ENCODE assay signal across 8 mouse cellular contexts in the genomic region with DNA sequence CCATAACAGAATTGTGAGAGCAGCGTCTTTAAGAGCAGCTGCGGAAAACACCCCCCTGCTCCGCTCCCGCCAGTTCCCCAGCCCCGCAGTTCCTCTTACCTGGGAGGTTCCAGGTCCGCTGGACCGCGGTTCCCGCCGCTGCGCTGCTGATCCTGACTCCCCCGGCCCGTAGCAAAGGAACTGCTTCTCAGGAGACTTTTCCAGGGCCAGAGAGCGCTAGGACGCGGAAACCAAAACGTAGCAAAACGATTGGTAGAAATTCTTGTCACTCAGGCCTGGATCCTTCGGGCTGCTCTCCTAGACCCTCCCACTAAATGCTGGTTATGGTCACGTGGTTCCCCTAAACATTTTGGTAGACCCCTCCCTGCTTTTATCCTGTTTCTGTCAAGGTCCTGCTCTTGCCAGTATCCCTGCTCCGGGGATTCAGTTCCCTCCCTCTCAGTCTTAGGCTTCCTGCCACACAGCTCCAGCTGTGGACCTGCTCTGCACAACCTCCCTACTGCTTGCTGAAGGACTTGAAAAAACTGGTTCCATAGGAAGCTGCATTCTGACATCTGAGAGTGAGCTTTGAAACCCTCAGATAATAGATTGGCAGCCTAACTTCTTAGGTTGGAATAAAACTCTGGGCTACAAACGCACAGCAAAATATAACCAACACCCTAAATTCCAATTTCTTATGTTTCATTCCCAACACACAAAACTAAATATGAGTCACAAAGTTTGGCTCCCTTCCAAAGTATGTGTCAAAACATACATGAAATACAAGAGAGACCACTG. TPM values are rescaled to one million over a fixed set of nuclear protein-coding genes. Genes with fewer than 3 reads are reported as not detected.
DNase-seq lines count a peak whose midpoint lies in the region; ATAC-seq lines count a peak whose summit lies in the region.

Gene Zfp820 (minus strand): TSS at position 228 of the 777 bp plus-strand sequence.

- peak within 1 kb of the TSS; percentile 75 for H3K9ac ChIP-seq in hindbrain, embryonic 11.5 days (ENCODE audit: low read depth, low read length)

- H3K4me1 ChIP-seq in hindbrain, embryonic 11.5 days (replicated peaks; ENCODE audit: control insufficient read depth, insufficient read depth, low read length): no peaks in the 10 kb centered on the region

- H3K4me2 ChIP-seq in hindbrain, embryonic 11.5 days (replicated peaks; ENCODE audit: low read depth, low read length): peak within 1 kb of the TSS; percentile 65

- 4% methylated on average over 22 of the region's 22 CpGs for WGBS in hindbrain, embryonic 11.5 days

- peak; percentile 75 for DNase-seq in Muller cell, postnatal 12 days (ENCODE audit: inconsistent ontology term)
- DNase-seq in c-Kit-positive CD71-negative TER-119-negative erythroid progenitor cells, embryonic 14.5 days (ENCODE audit: low read depth): peak; percentile 58
- DNase-seq in frontal cortex, postnatal 14 days (ENCODE audit: low spot score in 2 of 2): peak; percentile 29 to 32
- DNase-seq in hindbrain, embryonic 11.5 days (ENCODE audit: low spot score): peak; percentile 90
- DNase-seq in layer of hippocampus, postnatal 25 days (ENCODE audit: extremely low spot score in 1 of 2, low spot score in 1 of 2): peak; percentile 4 to 8
- peak; percentile 66 for DNase-seq in lung, postnatal 14 days
- DNase-seq in retina, postnatal 1 day: peak; percentile 94
- DNase-seq in urinary bladder, postnatal 4 days (ENCODE audit: low spot score in 2 of 2): peak; percentile 63 to 64

- H3K27ac ChIP-seq in hindbrain, embryonic 11.5 days (ENCODE audit: low read depth, low read length): no peak within 1 kb of the TSS

- peak; percentile 99 for ATAC-seq in hindbrain, embryonic 11.5 days (ENCODE audit: low FRiP score)

- no peaks in the 10 kb centered on the region for H3K9me3 ChIP-seq in hindbrain, embryonic 11.5 days (ENCODE audit: control insufficient read depth, low read length)

- no peaks in the 10 kb centered on the region for H3K27me3 ChIP-seq in hindbrain, embryonic 11.5 days (ENCODE audit: control insufficient read depth, insufficient read depth, low read length)

- H3K36me3 ChIP-seq in hindbrain, embryonic 11.5 days (ENCODE audit: control insufficient read depth, insufficient read depth, low read length): no peaks in the 10 kb centered on the region

- H3K4me3 ChIP-seq in hindbrain, embryonic 11.5 days (ENCODE audit: low read depth, low read length): peak within 1 kb of the TSS; percentile 61

RNA-seq across cellular contexts. Expression of gene Zfp820, which starts in this region (rescaled TPM):
- 6.9 and 8.1 TPM in 2 replicates for polyA plus RNA-seq in hindbrain, embryonic 11.5 days (2014; fragmentation: Nextera tagmentation; extraction: Ambion mirVana)
- total RNA-seq in layer of hippocampus, postnatal 25 days (2021): under 1 TPM; 0.71 to 0.82 TPM

Comparison
In these comparisons a context has a peak if more than half of its experiments do, and no peak if none do; other contexts are left out.
1. Peak in DNase-seq in layer of hippocampus, postnatal 25 days; RNA of the gene not detected or under 1 TPM.
2. DNase-seq: peak in every context shown above with its lines; median percentile 94 in retina, postnatal 1 day; 90 in hindbrain, embryonic 11.5 days; 75 in Muller cell, postnatal 12 days; 66 in lung, postnatal 14 days; 64 in urinary bladder, postnatal 4 days; 58 in c-Kit-positive CD71-negative TER-119-negative erythroid progenitor cells, embryonic 14.5 days; 30 in frontal cortex, postnatal 14 days; 6 in layer of hippocampus, postnatal 25 days.